8 mouse cellular contexts compared by ENCODE assay signal in genomic region chr5:103755135-103755487, GRCm38 (mm10).
DNase-seq lines count a peak whose midpoint lies in the region; ATAC-seq and TF ChIP-seq lines count a peak whose summit lies in the region.

No protein-coding gene starts in this region.

- H3K9me3 ChIP-seq in liver, embryonic 12.5 days (replicated peaks), result no peaks in the 10 kb centered on the region
- no peaks in the 10 kb centered on the region for H3K9me3 ChIP-seq in stomach, postnatal 0 days (ENCODE audit: control insufficient read depth, low read length)

- no peak for TF ChIP-seq CTCF in gastrocnemius, adult 2 months (IDR thresholded peaks at IDR 0.05)
- no peak for TF ChIP-seq CTCF in spleen, adult 2 months (IDR thresholded peaks at IDR 0.05; ENCODE audit: extremely low read depth, insufficient read depth, insufficient read length, insufficient replicate concordance)
- no peak for TF ChIP-seq CTCF in stomach, postnatal 0 days (IDR thresholded peaks at IDR 0.05; ENCODE audit: low read depth)

- H3K36me3 ChIP-seq in spleen, adult 2 months (ENCODE audit: control insufficient read depth, insufficient read depth, low read length), result no peaks in the 10 kb centered on the region
- H3K36me3 ChIP-seq in liver, embryonic 12.5 days, result peaks cover 23% of the 10 kb centered on the region
- H3K36me3 ChIP-seq in stomach, postnatal 0 days (ENCODE audit: control insufficient read depth, insufficient read depth, low read length), result no peaks in the 10 kb centered on the region

- H3K27ac ChIP-seq in gastrocnemius, adult 2 months, result peak overlapping the region; percentile 96
- peak overlapping the region; percentile 100; the same call in 1 of the 2 replicates for H3K27ac ChIP-seq in spleen, adult 2 months (ENCODE audit: insufficient read depth, low read length)
- peak overlapping the region; percentile 100 for H3K27ac ChIP-seq in liver, embryonic 12.5 days
- H3K27ac ChIP-seq in stomach, postnatal 0 days (replicated peaks), result no peak overlapping the region

- H3K4me1 ChIP-seq in spleen, adult 2 months (ENCODE audit: control insufficient read depth, insufficient read depth, insufficient read length), result peaks cover 27% of the 10 kb centered on the region; the same call in 1 of the 2 replicates
- H3K4me1 ChIP-seq in liver, embryonic 12.5 days, result peaks cover 62% of the 10 kb centered on the region
- no peaks in the 10 kb centered on the region for H3K4me1 ChIP-seq in stomach, postnatal 0 days (replicated peaks; ENCODE audit: control insufficient read depth, insufficient read depth)

- intact Hi-C loops in gastrocnemius, adult 2 months (cut with DNase I), result loop anchor here (10.0 kb wide), 1 partner anchor 60 kb away; no protein-coding TSS in a partner anchor

- WGBS in spleen, adult 2 months, result 6% methylated on average over 3 of the region's 3 CpGs
- WGBS in liver, embryonic 12.5 days (ENCODE audit: insufficient replicate concordance), result 11% methylated on average over 3 of the region's 3 CpGs
- WGBS in stomach, postnatal 0 days, result 36% methylated on average over 3 of the region's 3 CpGs

- DNase-seq in gastrocnemius, adult 2 months, result no peak
- no peak for DNase-seq in gastrocnemius, adult 8-10 months (ENCODE audit: low spot score in 2 of 2)
- DNase-seq in spleen, adult 2 months (ENCODE audit: low read depth in 1 of 2, low spot score in 2 of 2), result no peak
- DNase-seq in spleen, postnatal 4 days (ENCODE audit: low spot score in 2 of 2), result no peak
- DNase-seq in stomach, postnatal 0 days (ENCODE audit: low spot score), result no peak
- no peak for DNase-seq in right cerebral cortex, postnatal 10 days (ENCODE audit: low spot score in 2 of 2)
- no peak for DNase-seq in gastrocnemius, adult 18-20 months (ENCODE audit: low spot score)

- H3K9ac ChIP-seq in liver, embryonic 12.5 days, result peak overlapping the region; percentile 94
- peak overlapping the region; percentile 88 for H3K9ac ChIP-seq in stomach, postnatal 0 days (ENCODE audit: low read length)

- no peak for TF ChIP-seq EP300 in stomach, postnatal 0 days (optimal IDR thresholded peaks at IDR 0.05)

- H3K4me2 ChIP-seq in liver, embryonic 12.5 days, result peak overlapping the region; percentile 95
- H3K4me2 ChIP-seq in stomach, postnatal 0 days (replicated peaks; ENCODE audit: low read depth), result peak overlapping the region; percentile 77

- H3K4me3 ChIP-seq in gastrocnemius, adult 2 months, result peak overlapping the region; percentile 90
- H3K4me3 ChIP-seq in spleen, adult 2 months (ENCODE audit: extremely low read depth, insufficient read depth, insufficient read length), result peak overlapping the region; percentile 100
- H3K4me3 ChIP-seq in liver, embryonic 12.5 days, result peak overlapping the region; percentile 83
- H3K4me3 ChIP-seq in stomach, postnatal 0 days (ENCODE audit: low read depth, low read length), result peak overlapping the region; percentile 80

- no peak for TF ChIP-seq POLR2A in spleen, adult 2 months (IDR thresholded peaks at IDR 0.05; ENCODE audit: low read depth, low read length)

- H3K27me3 ChIP-seq in spleen, adult 2 months (ENCODE audit: control insufficient read depth, insufficient read depth, low read length), result no peaks in the 10 kb centered on the region
- H3K27me3 ChIP-seq in liver, embryonic 12.5 days (replicated peaks), result no peaks in the 10 kb centered on the region
- no peaks in the 10 kb centered on the region for H3K27me3 ChIP-seq in stomach, postnatal 0 days (ENCODE audit: control insufficient read depth, insufficient read depth, low read length)

- ATAC-seq in liver, embryonic 12.5 days, result no peak
- no peak for ATAC-seq in stomach, postnatal 0 days (ENCODE audit: low FRiP score, low TSS enrichment)
